Mouse (Mus musculus) fibroblast of lung, adult 2 months (primary cell): ENCODE results near the gene Runx3.

Source experiments
- DNase-seq: peaks from one replicate; pipeline ENCODE4 v3.0.0-alpha.2; 2011; ENCODE audit warnings: low read depth

Gene Runx3

DNA sequence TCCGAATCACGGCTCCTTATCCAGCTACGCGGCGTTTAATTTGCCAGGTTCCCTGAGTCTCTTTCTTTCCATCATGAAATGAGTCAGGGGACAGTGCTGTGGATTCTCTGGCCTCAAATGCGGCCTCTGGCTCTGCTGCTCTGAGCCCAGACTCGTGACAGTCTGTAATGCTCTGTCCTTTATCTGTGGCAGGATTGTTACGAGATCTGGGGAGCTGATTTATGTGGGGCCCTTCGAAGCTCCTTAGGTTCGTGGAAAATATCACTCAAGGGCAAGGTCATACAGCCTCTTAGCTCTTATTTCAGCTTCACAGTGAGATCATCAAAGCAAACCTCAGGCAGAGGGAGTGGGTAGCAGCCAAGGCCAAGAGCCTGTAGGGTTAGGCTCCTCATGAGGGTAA, 6.2 kb upstream of the Runx3 start:
- DNase-seq, result no peak

- DNase-seq, result no peak
Measured at GRCm38 (mm10) chr4:135115426-135116170, 4.9 kb upstream of the Runx3 start.

DNA sequence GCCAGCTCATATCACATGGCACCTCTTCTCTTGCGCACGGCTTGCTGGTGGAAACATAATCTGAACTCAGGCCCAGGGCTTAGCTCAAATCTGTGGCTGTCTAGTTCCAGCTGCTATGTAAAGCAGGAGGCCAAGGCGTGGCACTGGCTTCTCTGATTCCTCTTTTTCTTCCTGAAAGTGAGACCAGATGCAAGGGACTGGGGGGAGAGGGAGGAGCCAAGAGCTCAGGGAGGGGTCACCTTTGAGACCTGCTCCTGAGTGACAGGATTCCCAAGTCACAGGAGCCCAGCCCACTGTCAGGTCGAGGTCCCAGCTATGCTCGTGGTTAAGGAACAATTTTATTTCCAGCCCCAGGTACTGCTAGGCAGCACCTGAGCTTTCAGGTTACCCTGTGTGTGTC, 4.1 kb upstream of the Runx3 start:
- DNase-seq, result no peak

- no peak for DNase-seq
Measured at GRCm38 (mm10) chr4:135117846-135118245, 2.6 kb upstream of the Runx3 start.

DNA sequence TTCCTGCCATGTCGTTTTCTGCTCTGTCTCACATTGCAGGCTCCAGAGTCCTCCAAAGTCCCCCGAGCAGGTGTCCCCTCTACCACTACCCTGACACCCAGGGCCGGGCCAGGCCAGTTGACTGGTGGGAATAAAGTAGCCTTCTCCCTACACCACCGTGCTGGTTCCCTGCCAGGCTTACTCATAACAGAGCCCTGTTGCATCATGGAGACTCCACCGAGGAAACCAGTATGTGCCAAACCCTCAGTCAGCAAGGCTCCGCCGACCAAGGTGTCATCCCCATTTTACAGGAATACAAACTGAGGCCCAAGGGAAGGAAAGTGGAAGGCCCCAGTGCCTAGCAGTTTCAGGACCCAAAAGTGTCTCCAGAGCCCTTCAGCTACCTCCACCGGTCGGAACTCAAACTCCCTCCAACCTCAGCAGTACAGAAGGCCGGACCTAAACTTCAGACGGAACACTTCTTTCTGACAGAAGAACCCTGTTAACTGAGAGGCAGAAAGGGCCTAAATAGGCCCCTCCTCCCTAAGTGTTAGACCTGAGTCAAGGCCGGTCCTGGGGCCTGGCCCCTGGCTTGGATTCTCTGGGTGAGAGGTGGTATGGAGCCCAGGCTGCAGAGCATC, 1.5 kb upstream of the Runx3 start:
- DNase-seq, result no peak

DNA sequence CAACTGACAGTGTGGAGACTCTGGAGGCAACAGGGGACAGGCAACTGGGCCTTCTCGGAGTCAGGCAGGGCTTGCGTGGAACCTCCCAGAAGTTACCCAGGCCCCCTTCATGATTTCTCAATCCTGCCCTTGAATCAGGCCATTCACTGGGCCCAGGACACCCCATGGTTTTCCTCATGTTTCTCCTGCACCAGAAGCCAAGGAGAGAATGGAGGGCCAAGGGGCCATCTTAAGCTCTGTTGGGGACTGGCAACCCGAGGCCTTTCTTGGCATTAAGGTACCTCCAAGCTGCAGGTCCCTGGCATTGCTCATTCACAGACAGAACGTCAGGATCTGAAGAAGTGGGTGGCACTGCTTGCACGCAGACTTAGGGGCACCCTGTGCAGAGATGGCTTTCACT, 3.3 kb downstream of the Runx3 start:
- DNase-seq, result no peak

- DNase-seq, result no peak
Measured at GRCm38 (mm10) chr4:135124732-135125131, 4.3 kb downstream of the Runx3 start.

DNA sequence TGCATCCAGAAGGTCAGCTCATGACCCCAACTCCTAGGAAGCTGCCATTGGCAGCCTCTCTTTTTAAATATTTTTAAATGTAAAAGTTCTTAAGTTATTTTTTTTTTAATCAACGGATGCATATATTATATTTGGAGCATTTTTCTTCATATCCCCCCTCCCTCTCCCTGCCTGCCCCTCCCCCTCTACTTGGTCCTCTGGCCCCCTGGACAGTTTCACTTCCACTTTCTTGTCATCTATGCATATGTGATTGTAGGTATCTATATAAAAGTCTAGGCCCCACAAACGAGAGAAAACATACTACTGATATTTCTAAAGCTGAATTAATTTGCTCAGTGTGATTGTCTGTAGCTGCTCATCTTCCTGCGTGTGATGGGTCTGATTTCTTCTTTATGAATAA, 4.7 kb downstream of the Runx3 start:
- no peak for DNase-seq

- DNase-seq, result no peak
Measured at GRCm38 (mm10) chr4:135126385-135126784, 5.9 kb downstream of the Runx3 start.

DNA sequence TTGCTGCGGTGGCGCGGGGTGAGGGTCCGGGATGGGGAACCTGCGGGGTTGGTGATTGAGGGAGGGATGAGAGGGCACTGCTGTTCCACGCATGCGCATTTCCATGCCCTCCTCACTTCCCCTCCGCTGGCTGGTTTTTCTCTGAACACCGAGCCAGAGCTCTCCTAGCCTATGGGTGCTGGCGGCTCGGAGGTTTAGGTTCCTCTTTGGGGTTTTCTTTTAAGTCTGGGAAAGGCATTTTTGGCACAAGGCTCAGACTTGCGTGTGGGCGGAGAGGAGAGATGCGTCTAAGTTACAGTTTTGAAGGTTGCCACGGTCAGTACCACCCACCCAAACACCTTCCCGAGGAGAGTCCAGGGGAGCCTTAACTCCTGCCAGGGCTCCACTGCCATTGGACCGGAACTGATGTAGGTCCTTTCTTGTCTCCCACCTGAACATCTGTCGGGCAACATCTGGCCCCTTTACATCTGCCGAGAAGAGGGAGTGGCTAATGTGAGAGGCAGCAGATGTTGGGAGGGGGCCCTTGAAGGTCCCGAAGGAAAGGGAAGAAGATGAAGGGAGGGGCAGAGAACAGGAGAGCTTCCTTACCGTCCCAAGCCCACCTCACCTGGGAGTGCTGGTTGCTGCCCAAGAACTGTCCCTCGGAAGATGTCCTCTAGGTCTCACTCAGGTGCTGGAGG, 8.5 kb downstream of the Runx3 start:
- DNase-seq, result no peak

DNA sequence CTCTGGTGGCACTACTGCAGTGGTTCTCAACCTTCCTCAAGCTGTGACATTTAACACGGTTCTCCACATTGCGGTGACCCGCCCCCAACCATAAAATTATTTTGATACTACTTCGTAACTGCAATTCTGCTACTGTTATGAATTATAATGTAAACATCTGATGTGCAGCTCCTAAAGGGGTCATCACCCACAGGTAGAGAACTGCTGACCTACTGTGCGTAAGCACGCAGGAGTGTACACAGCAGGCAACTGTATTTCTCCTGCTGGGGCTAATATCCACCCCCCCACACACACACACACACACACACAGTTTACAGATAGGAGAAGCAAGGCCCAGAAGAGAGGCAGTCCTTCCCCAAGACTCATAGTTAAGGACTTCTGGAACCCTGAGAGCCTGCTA, 9.7 kb downstream of the Runx3 start:
- DNase-seq, result no peak

GRCm38 (mm10) chr4:135131145-135131544, 10.7 kb downstream of the Runx3 start:
- DNase-seq, result no peak

- DNase-seq, result no peak
Measured at GRCm38 (mm10) chr4:135132797-135133196, 12.3 kb downstream of the Runx3 start.

- no peak for DNase-seq
Measured at GRCm38 (mm10) chr4:135133711-135134110, 13.3 kb downstream of the Runx3 start.

DNA sequence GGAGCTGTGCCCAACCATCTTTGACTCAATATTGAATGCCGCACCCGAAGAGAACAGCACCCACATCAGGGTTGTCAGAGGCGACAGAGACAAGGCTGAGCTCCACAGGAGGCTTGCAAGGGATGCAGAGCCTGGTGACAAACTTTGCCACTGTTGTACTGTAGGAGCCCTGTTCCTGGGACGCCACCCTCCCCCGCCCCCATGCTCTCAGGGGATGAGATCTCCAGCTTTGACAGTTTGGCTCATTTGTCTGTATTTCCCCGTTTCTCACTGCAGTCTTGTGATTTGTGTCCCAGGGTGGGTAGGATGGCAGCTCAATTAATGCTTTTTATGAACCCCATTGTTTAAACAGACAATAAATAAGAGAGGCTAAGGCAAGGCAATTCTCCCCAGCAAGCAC, 14.9 kb downstream of the Runx3 start:
- no peak for DNase-seq

GRCm38 (mm10) chr4:135136202-135136601, 15.8 kb downstream of the Runx3 start:
- DNase-seq, result no peak

DNA sequence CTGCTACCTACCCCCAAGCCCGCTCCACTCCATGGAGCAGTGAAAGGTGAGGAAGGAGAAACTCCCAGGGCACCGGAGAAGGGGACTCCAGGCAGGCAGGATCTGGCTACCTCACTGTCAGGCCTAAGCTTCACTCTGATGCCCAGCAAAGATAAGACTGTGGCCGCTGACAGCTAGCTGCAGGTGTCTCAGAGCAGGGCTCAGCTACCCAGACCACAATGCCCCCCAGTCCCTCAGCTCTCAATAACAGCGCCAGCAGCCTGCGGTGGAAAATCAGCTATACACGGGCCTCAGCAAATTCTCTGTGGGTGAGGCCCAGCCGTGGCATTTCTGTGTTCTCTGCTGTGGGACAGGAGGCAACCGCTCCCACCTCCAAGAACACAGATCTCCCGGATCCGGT, 16.2 kb downstream of the Runx3 start:
- no peak for DNase-seq

DNA sequence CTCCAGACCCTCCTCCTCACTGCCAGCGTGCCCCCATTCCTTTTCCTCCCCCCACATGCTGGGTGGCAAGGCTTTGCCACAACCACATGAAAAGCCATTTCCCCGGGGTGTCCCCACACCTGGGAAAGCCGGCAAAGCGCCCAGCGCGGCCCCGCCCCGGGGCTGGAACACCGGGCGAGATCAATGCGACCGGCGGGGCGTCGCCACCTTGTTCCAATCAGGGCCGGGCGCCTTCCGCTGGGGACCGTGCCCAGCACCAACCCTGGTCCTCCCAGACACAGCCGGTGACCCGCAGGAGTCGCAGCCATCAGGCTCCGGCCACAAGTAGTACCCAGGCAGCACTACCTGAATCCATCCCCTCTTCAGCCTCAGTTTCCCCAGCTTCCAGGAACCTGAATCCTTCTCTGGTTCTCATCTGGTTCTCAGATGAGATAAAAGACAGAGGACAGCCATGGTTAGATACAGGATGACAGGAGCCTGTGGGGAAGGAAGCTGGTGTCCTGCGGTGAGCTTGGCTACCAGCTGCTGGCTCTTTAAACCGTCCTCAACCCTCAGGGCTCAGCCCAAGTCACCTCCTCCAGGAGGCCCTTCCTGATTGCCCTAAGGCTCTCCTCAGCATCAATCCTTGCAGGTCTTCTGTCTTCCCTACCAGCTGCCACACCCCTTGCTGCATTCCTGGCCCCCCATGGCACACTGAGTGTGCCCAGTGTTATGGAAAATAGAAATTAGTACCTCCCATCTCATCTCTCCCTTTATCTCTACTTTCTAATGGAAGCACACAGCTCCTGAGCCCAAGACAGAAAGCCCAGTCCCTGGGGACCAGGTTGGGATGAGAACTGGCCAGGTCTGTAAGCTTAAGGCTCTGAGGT, 20.4 kb downstream of the Runx3 start:
- no peak for DNase-seq

DNA sequence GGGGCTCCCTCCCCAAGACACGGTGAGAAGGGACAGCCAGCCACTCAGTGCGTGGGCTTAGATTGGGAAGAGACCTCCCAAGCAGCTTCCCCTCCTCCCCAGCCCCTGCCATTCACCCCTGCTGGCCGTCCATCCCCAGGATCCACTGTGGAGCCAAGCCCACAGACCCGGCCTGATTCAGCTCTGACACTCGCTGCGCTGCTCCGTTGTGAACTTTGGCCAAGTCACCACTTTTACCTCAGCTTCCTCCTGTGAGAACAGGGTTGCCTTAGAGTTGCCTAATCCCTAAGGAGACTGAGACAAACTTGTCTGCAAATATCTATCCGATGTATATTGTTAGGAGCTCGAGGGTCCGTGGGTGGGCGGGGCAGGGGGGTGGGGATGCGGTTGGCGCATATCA, 21.3 kb downstream of the Runx3 start:
- no peak for DNase-seq

GRCm38 (mm10) chr4:135146734-135147133, 26.3 kb downstream of the Runx3 start:
- DNase-seq, result peak; percentile 83

DNA sequence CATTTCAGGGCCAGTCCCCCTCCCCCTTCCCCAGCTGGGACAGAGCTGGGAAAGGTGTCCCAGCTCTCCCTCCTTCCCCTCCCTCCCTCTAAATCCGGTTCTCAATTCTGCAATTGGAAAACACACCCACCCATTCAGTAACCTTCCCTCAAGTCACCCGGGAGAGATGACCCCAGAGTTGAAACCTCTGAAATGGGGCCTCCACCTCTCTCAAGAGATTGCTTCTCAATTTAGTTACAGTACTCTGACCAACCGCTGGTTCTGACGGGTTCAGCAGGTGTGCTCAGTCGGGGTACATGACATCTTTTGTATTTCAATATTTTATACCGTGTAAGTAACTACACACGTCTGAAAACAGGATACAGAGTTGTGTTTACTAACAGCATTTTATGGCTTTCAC, 28.2 kb downstream of the Runx3 start:
- no peak for DNase-seq

DNA sequence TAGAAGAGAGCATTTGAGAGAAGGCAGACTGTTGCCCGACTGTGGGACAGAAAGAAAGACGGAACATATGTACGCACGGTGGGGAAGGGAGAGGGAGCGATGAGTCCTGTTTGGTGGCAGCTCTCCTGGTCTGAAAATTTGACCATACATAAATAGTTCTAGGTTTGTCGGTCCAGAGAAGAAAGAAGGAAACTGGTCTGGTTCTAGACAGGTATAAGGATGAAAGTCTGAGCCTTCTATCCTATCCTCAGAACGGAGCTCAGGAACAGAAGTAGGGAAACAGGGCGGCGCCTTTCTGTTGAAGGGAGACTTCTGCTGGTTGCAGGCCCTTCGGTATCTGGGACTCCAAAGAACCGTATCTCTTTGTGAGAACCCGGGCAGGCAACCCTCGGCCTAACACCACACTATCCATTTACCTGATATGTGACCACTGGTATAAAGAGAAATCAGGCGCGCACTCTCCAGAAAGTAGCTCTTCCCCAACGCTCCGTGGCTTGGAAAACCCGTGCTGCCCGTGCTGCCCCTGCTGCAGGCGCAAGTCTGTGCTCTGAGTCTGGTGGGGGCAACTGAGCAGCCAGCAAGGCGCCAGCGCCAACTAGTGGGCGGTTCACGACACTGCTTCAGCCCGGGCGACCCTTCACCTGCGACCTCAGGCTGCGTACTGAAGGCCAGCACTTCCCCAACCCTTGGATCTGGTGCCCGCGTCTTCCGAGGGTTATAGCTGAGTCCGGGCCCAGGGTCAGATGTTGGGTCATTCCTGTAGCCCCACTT, 29.8 kb downstream of the Runx3 start:
- DNase-seq, result no peak
